Mouse (Mus musculus): ENCODE data around the gene Lmo2. TPM values are rescaled to one million over a fixed set of nuclear protein-coding genes. Genes with fewer than 3 reads are reported as not detected.

Gene Lmo2
- polyA plus RNA-seq, 1 experiment from 2014 or later = 23.6 TPM

DNA sequence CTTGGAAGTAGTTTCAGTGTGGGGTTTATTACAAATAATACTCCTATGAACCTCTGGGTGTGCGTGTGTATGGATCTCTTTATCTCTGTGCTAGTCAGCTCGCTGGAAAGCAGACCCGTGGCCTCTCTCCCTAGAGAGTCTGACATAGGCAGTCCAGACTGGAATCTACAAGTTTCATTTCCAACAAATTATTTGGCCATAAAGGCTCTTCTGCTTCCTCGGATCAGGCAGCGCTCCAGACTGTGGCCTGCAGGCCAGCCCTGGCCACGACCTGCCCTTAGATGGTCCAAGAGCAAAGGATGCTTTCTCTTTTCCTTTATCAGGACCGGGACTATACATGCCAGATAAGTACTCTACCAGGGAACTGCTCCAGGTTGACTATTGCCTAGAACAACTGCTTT lies 26.3 kb upstream of the Lmo2 start:
- 82% methylated on average over 7 of the region's 7 CpGs for WGBS
- Histone ChIP-seq H3K4me1 (peaks cover 22% of the 10 kb centered on the region), H3K4me3 (no peak overlapping the region)

DNA sequence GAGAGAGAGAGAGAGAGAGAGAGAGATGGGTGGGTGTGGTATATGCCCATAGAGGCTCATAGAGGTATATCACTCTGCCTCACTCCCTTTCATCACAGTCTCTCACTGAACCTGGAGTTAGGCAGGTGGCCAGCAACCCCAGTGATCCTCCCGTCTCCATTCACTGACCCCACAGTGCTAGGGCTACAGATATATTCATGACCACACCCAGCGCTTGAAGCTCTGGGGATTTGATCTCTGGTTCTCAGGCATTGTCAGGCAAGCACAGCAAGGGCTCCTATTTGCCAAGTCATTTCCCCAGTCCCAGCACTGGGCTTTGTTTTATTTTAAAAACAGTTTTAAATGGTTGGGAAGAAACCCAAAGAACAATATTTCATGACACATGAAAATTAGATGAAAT lies 25.8 kb upstream of the Lmo2 start:
- Histone ChIP-seq H3K9me3 (no peaks in the 10 kb centered on the region), H3K36me3 (no peaks in the 10 kb centered on the region), H3K27me3 (no peaks in the 10 kb centered on the region), H3K4me3 (no peak overlapping the region), H3K27ac (replicated peaks) (no peak overlapping the region), H3K4me1 (peaks cover 22% of the 10 kb centered on the region), H3K9ac (replicated peaks) (no peak overlapping the region), H3K4me2 (replicated peaks) (no peak overlapping the region)
- 47% methylated on average over 2 of the region's 2 CpGs for WGBS
- ATAC-seq (replicated peaks) = no peak

More for the DNA sequence above, 26.3 kb upstream of the Lmo2 start:
- H3K9me3 ChIP-seq = no peaks in the 10 kb centered on the region
- ATAC-seq (replicated peaks) = no peak
- H3K4me2 ChIP-seq (replicated peaks) = no peak overlapping the region
- H3K27ac ChIP-seq (replicated peaks) = no peak overlapping the region
- no peak overlapping the region for H3K9ac ChIP-seq (replicated peaks)
- no peaks in the 10 kb centered on the region for H3K36me3 ChIP-seq
- no peaks in the 10 kb centered on the region for H3K27me3 ChIP-seq

DNA sequence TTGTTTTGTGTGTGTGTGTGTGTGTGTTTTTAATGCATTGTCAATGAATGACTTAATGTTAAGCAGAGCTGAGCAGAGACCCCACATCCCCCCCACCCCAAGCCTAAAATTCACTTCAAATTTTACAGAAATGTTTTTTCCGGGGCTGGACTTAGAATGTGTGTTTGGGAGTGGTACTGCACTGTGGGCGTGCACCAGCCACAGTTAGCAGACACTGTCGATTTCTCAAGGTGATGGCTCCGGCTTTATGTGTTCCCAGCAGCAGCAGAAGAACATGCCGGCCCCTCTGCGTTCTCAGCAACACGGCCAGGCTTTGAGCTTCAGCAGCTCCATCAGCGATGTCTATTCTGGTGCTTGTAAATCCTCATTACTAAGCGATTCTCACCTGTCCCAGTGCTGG lies 25.3 kb upstream of the Lmo2 start:
- Histone ChIP-seq H3K9ac (replicated peaks) (no peak overlapping the region), H3K4me1 (peaks cover 21% of the 10 kb centered on the region), H3K27ac (replicated peaks) (no peak overlapping the region), H3K36me3 (no peaks in the 10 kb centered on the region), H3K4me3 (no peak overlapping the region), H3K9me3 (no peaks in the 10 kb centered on the region), H3K4me2 (replicated peaks) (no peak overlapping the region), H3K27me3 (no peaks in the 10 kb centered on the region)
- 78% methylated on average over 9 of the region's 9 CpGs for WGBS
- no peak for ATAC-seq (replicated peaks)

DNA sequence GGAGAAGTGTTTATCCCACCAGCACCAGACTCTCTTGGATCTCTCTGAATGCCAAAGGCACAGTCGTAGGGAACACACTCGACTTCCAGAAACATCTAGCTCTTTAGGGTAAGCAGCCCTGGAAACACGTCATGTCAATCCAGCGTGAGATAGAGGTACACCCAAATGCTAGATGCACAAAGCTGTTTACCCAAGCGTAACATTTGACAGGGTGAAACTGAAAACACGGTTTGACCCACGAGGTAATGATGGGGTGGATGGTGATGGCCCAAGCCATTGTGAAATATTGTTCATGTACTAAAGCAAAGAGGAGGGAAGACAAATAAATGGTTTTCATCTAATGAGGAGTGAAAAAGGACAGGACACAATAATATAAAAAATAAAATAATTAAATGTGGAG lies 23.5 kb upstream of the Lmo2 start:
- H3K9me3 ChIP-seq = no peaks in the 10 kb centered on the region
- ATAC-seq (replicated peaks) = no peak

DNA sequence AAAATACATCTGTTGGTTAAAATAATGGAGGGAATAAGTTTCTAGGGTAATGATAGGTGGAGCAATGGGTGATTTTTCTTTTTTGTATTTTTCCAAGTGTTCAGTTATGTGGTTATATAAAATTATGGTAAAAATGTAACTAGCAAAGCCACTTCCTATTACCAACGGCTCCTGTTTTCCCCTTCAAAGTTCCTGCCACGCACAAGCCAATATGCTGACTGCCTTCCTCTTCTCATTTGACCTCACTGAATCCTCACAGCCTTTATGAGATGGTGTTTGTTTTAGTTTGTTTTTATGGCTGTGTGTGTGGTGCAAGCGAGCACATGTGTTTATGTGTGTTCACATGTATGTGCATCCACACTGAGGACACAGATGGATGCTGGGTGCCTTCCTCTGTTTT lies 23.1 kb upstream of the Lmo2 start:
- Histone ChIP-seq H3K36me3 (no peaks in the 10 kb centered on the region), H3K9ac (replicated peaks) (no peak overlapping the region), H3K27ac (replicated peaks) (no peak overlapping the region), H3K4me2 (replicated peaks) (no peak overlapping the region), H3K4me3 (no peak overlapping the region), H3K9me3 (no peaks in the 10 kb centered on the region), H3K4me1 (peaks cover 13% of the 10 kb centered on the region), H3K27me3 (no peaks in the 10 kb centered on the region)
- no peak for ATAC-seq (replicated peaks)
- 86% methylated on average over 3 of the region's 3 CpGs for WGBS

More for the DNA sequence above, 23.5 kb upstream of the Lmo2 start:
- H3K27me3 ChIP-seq = no peaks in the 10 kb centered on the region
- no peak overlapping the region for H3K4me3 ChIP-seq
- 20% methylated on average over 7 of the region's 7 CpGs for WGBS
- no peaks in the 10 kb centered on the region for H3K36me3 ChIP-seq
- H3K4me1 ChIP-seq = peaks cover 13% of the 10 kb centered on the region
- H3K9ac ChIP-seq (replicated peaks) = no peak overlapping the region
- H3K27ac ChIP-seq (replicated peaks) = no peak overlapping the region
- H3K4me2 ChIP-seq (replicated peaks) = no peak overlapping the region

DNA sequence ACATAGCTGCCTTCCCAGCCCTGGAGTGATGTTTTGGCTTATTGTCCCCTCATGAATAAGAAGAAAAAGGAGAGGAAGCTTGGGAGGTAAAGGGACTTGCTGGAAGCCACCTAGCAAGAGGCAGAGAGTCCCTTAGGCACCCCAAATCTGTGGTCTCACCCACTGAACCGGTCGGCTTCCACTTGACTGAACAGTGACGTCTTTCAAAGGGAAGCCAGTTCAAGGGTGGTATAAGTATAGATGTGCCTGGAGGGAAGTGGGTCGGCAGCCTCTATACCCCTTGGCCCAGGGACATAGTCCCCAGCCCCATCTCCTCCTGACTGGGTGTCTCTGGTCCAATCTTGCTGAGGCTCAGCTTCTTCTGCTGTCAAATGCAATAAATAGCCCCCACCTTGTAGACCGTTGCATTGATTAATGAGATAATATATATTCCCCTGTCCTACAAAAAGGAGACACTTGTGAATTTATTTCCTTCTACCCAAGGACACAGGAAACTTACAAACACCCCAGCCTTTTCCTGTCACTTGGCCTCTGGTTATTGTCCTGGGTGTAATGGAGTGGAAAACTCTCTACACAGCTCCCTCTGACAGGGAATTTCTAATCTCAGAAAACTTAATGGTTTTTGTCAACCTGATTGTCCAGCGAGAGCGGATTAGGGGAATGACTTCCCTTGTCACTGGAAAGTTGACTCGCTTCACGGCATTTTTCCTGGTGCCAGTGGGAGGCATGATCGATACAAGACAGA lies 21.9 kb upstream of the Lmo2 start:
- Histone ChIP-seq H3K4me3 (no peak overlapping the region), H3K4me1 (peaks cover 3% of the 10 kb centered on the region), H3K27me3 (no peaks in the 10 kb centered on the region), H3K9ac (replicated peaks) (no peak overlapping the region), H3K4me2 (replicated peaks) (no peak overlapping the region), H3K36me3 (no peaks in the 10 kb centered on the region), H3K27ac (replicated peaks) (no peak overlapping the region), H3K9me3 (no peaks in the 10 kb centered on the region)
- WGBS = 42% methylated on average over 10 of the region's 10 CpGs
- no peak for ATAC-seq (replicated peaks)

DNA sequence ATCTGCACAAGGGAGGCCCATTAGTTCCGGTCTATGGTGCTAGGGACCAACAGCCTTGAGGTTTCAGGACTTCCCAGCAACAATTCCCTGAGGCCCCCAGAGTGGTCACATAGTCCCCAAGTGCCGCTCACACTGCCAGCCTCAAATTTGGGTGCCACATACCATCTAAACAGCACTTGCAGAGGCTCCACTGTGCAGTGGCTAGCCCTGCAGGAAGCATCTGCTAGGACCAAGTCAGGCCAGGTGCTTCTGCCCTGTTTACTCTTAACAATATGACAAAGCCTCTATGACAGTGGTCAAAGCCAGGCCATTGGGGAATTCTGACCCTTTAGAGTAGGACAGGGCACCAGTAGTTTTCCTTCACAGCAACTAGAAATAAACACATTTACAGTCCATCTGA lies 21.1 kb upstream of the Lmo2 start:
- Histone ChIP-seq H3K27ac (replicated peaks) (no peak overlapping the region), H3K36me3 (no peaks in the 10 kb centered on the region), H3K4me3 (no peak overlapping the region), H3K4me1 (no peaks in the 10 kb centered on the region), H3K27me3 (no peaks in the 10 kb centered on the region), H3K9ac (replicated peaks) (no peak overlapping the region), H3K9me3 (no peaks in the 10 kb centered on the region), H3K4me2 (replicated peaks) (no peak overlapping the region)
- ATAC-seq (replicated peaks) = no peak
- WGBS = 86% methylated on average over 2 of the region's 2 CpGs

DNA sequence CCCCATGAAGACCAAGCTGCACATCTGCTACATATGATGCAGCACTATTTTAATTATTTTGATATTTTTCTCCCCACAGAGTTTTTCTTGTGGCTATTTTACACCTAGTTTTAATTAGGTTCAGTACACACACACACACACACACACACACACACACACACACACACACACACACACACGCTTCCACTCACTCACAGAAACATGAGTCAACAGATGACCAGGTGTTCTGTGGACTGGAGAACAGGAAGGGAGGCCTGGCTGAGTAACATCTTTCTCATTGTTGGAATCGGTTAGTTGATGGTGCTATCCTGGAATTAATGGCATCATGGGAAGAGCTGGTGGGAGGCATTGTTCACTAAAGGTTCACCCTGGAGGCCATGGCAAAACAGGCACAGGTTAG lies 20.1 kb upstream of the Lmo2 start:
- no peak overlapping the region for H3K27ac ChIP-seq (replicated peaks)
- WGBS = 80% methylated on average over 2 of the region's 2 CpGs
- no peaks in the 10 kb centered on the region for H3K4me1 ChIP-seq
- H3K4me2 ChIP-seq (replicated peaks) = no peak overlapping the region
- no peak overlapping the region for H3K4me3 ChIP-seq
- no peaks in the 10 kb centered on the region for H3K36me3 ChIP-seq
- H3K9me3 ChIP-seq = no peaks in the 10 kb centered on the region
- ATAC-seq (replicated peaks) = no peak
- H3K9ac ChIP-seq (replicated peaks) = no peak overlapping the region
- no peaks in the 10 kb centered on the region for H3K27me3 ChIP-seq

DNA sequence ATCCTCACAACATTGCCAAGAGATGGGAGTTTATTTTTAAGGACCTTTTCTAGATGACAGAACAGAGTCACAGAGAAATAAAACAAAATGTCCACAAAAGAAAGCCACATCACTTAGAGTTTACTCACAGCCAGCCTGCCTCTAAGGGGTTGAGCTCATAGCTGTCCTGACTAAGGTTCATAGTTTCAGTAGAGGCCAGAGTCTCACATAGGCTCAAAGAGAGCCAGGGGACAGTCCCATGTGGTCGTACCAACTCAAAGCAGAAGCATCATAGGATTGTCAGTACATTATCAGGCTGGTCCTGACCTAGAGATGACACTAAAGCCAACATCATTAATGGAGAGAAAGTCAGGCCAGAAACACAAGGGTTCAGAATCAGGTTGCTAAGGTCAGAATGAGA lies 19.2 kb upstream of the Lmo2 start:
- Histone ChIP-seq H3K27ac (replicated peaks) (no peak overlapping the region), H3K9ac (replicated peaks) (no peak overlapping the region), H3K4me3 (no peak overlapping the region), H3K27me3 (no peaks in the 10 kb centered on the region), H3K4me1 (no peaks in the 10 kb centered on the region), H3K4me2 (replicated peaks) (no peak overlapping the region), H3K36me3 (no peaks in the 10 kb centered on the region), H3K9me3 (no peaks in the 10 kb centered on the region)
- 86% methylated on average over 1 of the region's 1 CpGs for WGBS
- no peak for ATAC-seq (replicated peaks)

DNA sequence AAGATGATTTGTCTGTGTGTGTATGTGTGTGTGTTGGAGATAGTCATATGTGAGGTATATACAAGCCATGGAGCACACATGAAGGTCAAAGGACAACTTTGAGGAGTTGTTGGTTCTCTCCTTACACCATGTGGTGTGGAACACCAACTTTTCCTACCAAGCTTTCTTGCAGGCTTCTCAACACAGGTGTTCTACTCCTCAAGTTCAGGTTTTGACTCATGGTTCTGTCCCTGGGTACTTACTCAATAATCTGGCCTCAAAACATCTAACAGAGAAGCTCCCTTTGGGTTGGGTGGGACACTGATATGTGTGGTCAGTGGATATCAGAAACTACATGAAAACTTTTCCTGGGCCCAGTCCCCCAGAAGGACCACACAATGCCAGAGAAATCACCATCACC lies 18.8 kb upstream of the Lmo2 start:
- no peak overlapping the region for H3K9ac ChIP-seq (replicated peaks)
- H3K27ac ChIP-seq (replicated peaks) = no peak overlapping the region
- H3K36me3 ChIP-seq = no peaks in the 10 kb centered on the region
- ATAC-seq (replicated peaks) = no peak
- no peak overlapping the region for H3K4me2 ChIP-seq (replicated peaks)
- no peaks in the 10 kb centered on the region for H3K9me3 ChIP-seq
- no peak overlapping the region for H3K4me3 ChIP-seq
- H3K4me1 ChIP-seq = no peaks in the 10 kb centered on the region
- H3K27me3 ChIP-seq = no peaks in the 10 kb centered on the region

DNA sequence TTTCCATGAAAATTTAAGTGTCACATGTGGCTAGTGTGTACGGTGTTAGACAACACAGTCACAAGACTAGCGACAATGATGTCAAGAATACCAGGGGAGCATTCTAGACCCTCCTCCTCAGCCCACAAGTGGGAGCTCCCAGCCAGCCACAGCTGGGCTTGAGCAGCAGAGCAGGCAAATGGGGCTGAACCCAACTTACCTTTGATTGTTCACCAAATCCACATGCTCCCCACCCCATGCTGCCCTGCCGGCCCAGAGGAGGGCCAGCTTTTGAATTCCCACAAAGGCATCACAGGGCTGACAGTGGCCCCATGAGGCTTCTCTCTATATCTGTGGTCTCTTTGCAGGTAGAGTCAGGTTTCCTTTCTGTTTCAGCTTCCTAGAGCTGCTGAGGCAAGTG lies 16.7 kb upstream of the Lmo2 start:
- 64% methylated on average over 3 of the region's 3 CpGs for WGBS
- H3K36me3 ChIP-seq = no peaks in the 10 kb centered on the region
- H3K27me3 ChIP-seq = no peaks in the 10 kb centered on the region
- H3K4me3 ChIP-seq = no peak overlapping the region
- H3K4me1 ChIP-seq = no peaks in the 10 kb centered on the region
- no peak for ATAC-seq (replicated peaks)
- H3K9me3 ChIP-seq = no peaks in the 10 kb centered on the region
- no peak overlapping the region for H3K4me2 ChIP-seq (replicated peaks)
- no peak overlapping the region for H3K9ac ChIP-seq (replicated peaks)
- H3K27ac ChIP-seq (replicated peaks) = no peak overlapping the region

DNA sequence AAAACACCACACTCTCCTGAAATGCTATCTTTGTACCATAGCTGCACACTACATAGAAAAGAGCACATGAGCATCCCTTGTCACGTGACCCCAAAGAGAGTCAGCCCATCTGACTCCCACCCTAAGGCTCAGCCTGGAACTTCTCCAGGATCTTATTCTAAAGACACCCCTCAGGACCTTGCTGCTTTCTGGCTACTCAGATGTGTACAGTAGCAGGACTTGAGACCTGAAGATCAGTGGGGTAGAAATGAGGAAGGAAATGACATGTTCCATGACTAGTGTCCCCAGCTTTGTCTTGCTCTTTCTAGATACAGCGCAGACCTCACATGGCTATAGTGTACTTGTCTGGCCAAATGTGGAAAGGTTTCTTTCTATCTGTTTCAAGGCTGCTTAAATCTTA lies 12.9 kb upstream of the Lmo2 start:
- no peak overlapping the region for H3K4me2 ChIP-seq (replicated peaks)
- no peaks in the 10 kb centered on the region for H3K4me1 ChIP-seq
- H3K4me3 ChIP-seq = no peak overlapping the region
- H3K27ac ChIP-seq (replicated peaks) = no peak overlapping the region
- WGBS = 88% methylated on average over 2 of the region's 2 CpGs
- no peaks in the 10 kb centered on the region for H3K36me3 ChIP-seq
- no peaks in the 10 kb centered on the region for H3K27me3 ChIP-seq
- H3K9me3 ChIP-seq = no peaks in the 10 kb centered on the region
- no peak for ATAC-seq (replicated peaks)
- H3K9ac ChIP-seq (replicated peaks) = no peak overlapping the region

DNA sequence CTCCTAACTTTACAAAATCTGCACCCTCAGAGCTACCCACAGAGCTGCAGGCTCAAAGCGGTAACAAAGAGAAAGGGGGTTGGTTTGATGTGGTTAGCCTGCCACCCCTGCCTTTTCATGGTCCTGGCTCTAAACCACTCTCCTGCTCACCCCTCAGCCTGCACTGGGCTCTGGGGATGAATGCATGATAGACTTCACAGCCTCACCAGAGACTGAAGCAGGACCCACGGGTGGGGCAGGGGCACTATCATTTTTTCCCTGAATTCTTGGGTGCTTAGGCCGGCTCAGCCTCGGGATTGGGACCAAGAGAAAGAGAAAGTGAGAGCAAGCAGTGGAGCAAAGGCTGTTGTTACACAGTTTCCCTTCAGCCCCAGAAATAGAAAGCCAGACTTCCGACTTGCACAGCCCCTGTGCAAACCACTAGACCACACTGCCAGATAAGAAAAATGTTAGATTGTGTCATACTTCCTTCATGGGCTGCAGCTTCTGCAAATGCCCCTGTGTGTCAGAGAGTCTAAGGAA lies 12.2 kb upstream of the Lmo2 start:
- H3K9me3 ChIP-seq = no peaks in the 10 kb centered on the region
- no peak overlapping the region for H3K4me3 ChIP-seq
- H3K27me3 ChIP-seq = no peaks in the 10 kb centered on the region
- 82% methylated on average over 5 of the region's 5 CpGs for WGBS
- ATAC-seq (replicated peaks) = no peak
- no peak overlapping the region for H3K27ac ChIP-seq (replicated peaks)
- no peaks in the 10 kb centered on the region for H3K4me1 ChIP-seq
- no peaks in the 10 kb centered on the region for H3K36me3 ChIP-seq
- H3K9ac ChIP-seq (replicated peaks) = no peak overlapping the region
- no peak overlapping the region for H3K4me2 ChIP-seq (replicated peaks)
